Mouse (Mus musculus) CH12.LX (cell line): Measurements from ENCODE around the gene Apom. TPM values are rescaled to one million over a fixed set of nuclear protein-coding genes. Genes with fewer than 3 reads are reported as not detected.

Experiments used
- DNase-seq: peaks from one replicate; pipeline ENCODE4 v3.0.0-alpha.2; 2013; ENCODE audit errors: extremely low read depth
- H3K27ac ChIP-seq: 2 replicates; pipeline ENCODE4 v1.5.1; 2012; ENCODE audit warnings: low read depth, mild to moderate bottlenecking, control low read depth, moderate library complexity; ENCODE audit not compliant: insufficient read depth
- H3K27me3 ChIP-seq: replicated peaks from 2 replicates; pipeline ENCODE3; 2012; ENCODE audit warnings: inconsistent platforms
- H3K36me3 ChIP-seq, 2 experiments: replicated peaks in 1 of 2; 2 replicates each; pipeline versions ENCODE3 to v1.6.1; 2012; ENCODE audit warnings: inconsistent platforms in 1 of 2, low read length in 1 of 2, mild to moderate bottlenecking in 1 of 2, mixed read lengths in 1 of 2, moderate library complexity in 1 of 2; ENCODE audit not compliant: control insufficient read depth in 1 of 2, insufficient read depth in 1 of 2
- H3K4me1 ChIP-seq, 2 experiments: 2 replicates each; pipeline ENCODE4 v1.6.1; 2012; ENCODE audit warnings: inconsistent platforms in 1 of 2, moderate library complexity in 1 of 2; ENCODE audit not compliant: insufficient read depth in 2 of 2, control insufficient read depth in 1 of 2
- H3K4me2 ChIP-seq: 2 replicates; pipeline ENCODE4 v1.6.1; 2012; ENCODE audit warnings: low read depth, mild to moderate bottlenecking, control low read depth; ENCODE audit not compliant: poor library complexity, insufficient read depth, severe bottlenecking
- H3K4me3 ChIP-seq, 3 experiments: fragments of 150-350 bp in 1 of 3; sonication (generic) in 1 of 3; replicated peaks in 1 of 3; 2 replicates each; pipeline versions ENCODE3 to v1.5.1; 2011 to 2012; ENCODE audit warnings: low read depth in 2 of 3, low read length in 2 of 3, mild to moderate bottlenecking in 2 of 3, moderate library complexity in 2 of 3, control low read depth in 1 of 3, improper control_type of control experiment in 1 of 3, inconsistent platforms in 1 of 3, mixed read lengths in 1 of 3; ENCODE audit not compliant: poor library complexity in 1 of 3
- H3K79me2 ChIP-seq: replicated peaks from 2 replicates; pipeline ENCODE4 v1.6.1; 2012; ENCODE audit warnings: mild to moderate bottlenecking, moderate library complexity; ENCODE audit not compliant: control insufficient read depth, poor library complexity, insufficient read depth, severe bottlenecking; ENCODE audit errors: extremely low read depth
- H3K9ac ChIP-seq: 2 replicates; pipeline ENCODE4 v1.6.1; 2012; ENCODE audit warnings: low read depth, mild to moderate bottlenecking, control low read depth, moderate library complexity; ENCODE audit not compliant: insufficient read depth
- H3K9me3 ChIP-seq: replicated peaks from 2 replicates; pipeline ENCODE3; 2012; ENCODE audit warnings: low read length, inconsistent platforms, mixed read lengths
- BHLHE40 ChIP-seq: IDR thresholded peaks from 2 replicates; pipeline ENCODE4 v1.6.1; 2011; ENCODE audit warnings: mild to moderate bottlenecking, low read depth, low read length, improper control_type of control experiment
- CHD1 ChIP-seq: IDR thresholded peaks from 2 replicates; pipeline ENCODE4 v1.6.1; 2012; ENCODE audit warnings: low read depth, low read length, improper control_type of control experiment, inconsistent platforms
- CHD2 ChIP-seq: IDR thresholded peaks from 2 replicates; pipeline ENCODE4 v1.6.1; 2011; ENCODE audit warnings: low read length, improper control_type of control experiment
- CTCF ChIP-seq, 2 experiments: IDR thresholded peaks in 1 of 2; conservative IDR thresholded peaks in 1 of 2; 2 replicates each; pipeline ENCODE4 v1.5.1; 2011 to 2012; ENCODE audit warnings: low read depth in 2 of 2, low read length in 2 of 2, improper control_type of control experiment in 1 of 2, inconsistent platforms in 1 of 2, mild to moderate bottlenecking in 1 of 2, moderate library complexity in 1 of 2
- ELF1 ChIP-seq: IDR thresholded peaks from 2 replicates; pipeline ENCODE4 v1.6.1; 2014; ENCODE audit warnings: low read depth, mild to moderate bottlenecking, inconsistent platforms, low read length, improper control_type of control experiment
- EP300 ChIP-seq: IDR thresholded peaks from 2 replicates; pipeline ENCODE4 v1.6.1; 2011; ENCODE audit warnings: low read length, improper control_type of control experiment
- HCFC1 ChIP-seq: IDR thresholded peaks from 2 replicates; pipeline ENCODE4 v1.6.1; 2012; ENCODE audit warnings: low read depth, mild to moderate bottlenecking, inconsistent platforms, low read length, improper control_type of control experiment
- MAFK ChIP-seq: IDR thresholded peaks from 2 replicates; pipeline ENCODE4 v1.6.1; 2011; ENCODE audit warnings: low read length, improper control_type of control experiment; ENCODE audit not compliant: insufficient replicate concordance
- MAX ChIP-seq: IDR thresholded peaks from 2 replicates; pipeline ENCODE4 v1.6.1; 2011; ENCODE audit warnings: low read length, improper control_type of control experiment
- MAZ ChIP-seq: IDR thresholded peaks from 2 replicates; pipeline ENCODE4 v1.6.1; 2012; ENCODE audit warnings: low read depth, mild to moderate bottlenecking, inconsistent platforms, low read length, improper control_type of control experiment, moderate library complexity
- MXI1 ChIP-seq: IDR thresholded peaks from 2 replicates; pipeline ENCODE4 v1.6.1; 2011; ENCODE audit warnings: mild to moderate bottlenecking, low read depth, low read length, improper control_type of control experiment
- MYC ChIP-seq: IDR thresholded peaks from 2 replicates; pipeline ENCODE4 v1.6.1; 2011; ENCODE audit warnings: low read depth, mild to moderate bottlenecking, improper control_type of control experiment, low read length
- NELFE ChIP-seq: IDR thresholded peaks from 2 replicates; pipeline ENCODE4 v1.6.1; 2011; ENCODE audit warnings: low read depth, low read length, improper control_type of control experiment
- NRF1 ChIP-seq: IDR thresholded peaks from 2 replicates; pipeline ENCODE4 v1.6.1; 2014; ENCODE audit warnings: low read depth, mild to moderate bottlenecking, inconsistent platforms, low read length, improper control_type of control experiment, moderate library complexity
- PAX5 ChIP-seq: IDR thresholded peaks from 2 replicates; pipeline ENCODE4 v1.6.1; 2012; ENCODE audit warnings: low read length, inconsistent platforms, mixed read lengths
- POLR2AphosphoS2 ChIP-seq: IDR thresholded peaks from 2 replicates; pipeline ENCODE4 v1.6.1; 2011; ENCODE audit warnings: low read depth, low read length, improper control_type of control experiment
- RAD21 ChIP-seq: IDR thresholded peaks from 2 replicates; pipeline ENCODE4 v1.6.1; 2011; ENCODE audit warnings: low read depth, mild to moderate bottlenecking, low read length, improper control_type of control experiment, moderate library complexity
- TBP ChIP-seq: conservative IDR thresholded peaks from 2 replicates; pipeline ENCODE4 v1.6.1; 2011; ENCODE audit warnings: low read depth, low read length, improper control_type of control experiment
- TCF12 ChIP-seq: IDR thresholded peaks from 2 replicates; pipeline ENCODE4 v1.6.1; 2014; ENCODE audit warnings: low read depth, mild to moderate bottlenecking, inconsistent platforms, low read length, improper control_type of control experiment
- USF1 ChIP-seq: IDR thresholded peaks from 2 replicates; pipeline ENCODE4 v1.6.1; 2014; ENCODE audit warnings: low read depth, mild to moderate bottlenecking, inconsistent platforms, low read length, improper control_type of control experiment
- USF2 ChIP-seq: conservative IDR thresholded peaks from 2 replicates; pipeline ENCODE4 v1.6.1; 2011; ENCODE audit warnings: low read depth, low read length, improper control_type of control experiment
- ZKSCAN1 ChIP-seq: IDR thresholded peaks from 2 replicates; pipeline ENCODE4 v1.6.1; 2012; ENCODE audit warnings: low read depth, inconsistent platforms, low read length, improper control_type of control experiment, borderline replicate concordance
- dilution Hi-C: fragments of 300-500 bp; cut with MboI; formaldehyde crosslinking; loops from 2 replicates; pipeline ENCODE4 v1.14.3; 2020; ENCODE audit warnings: low sequenced_read_pairs; ENCODE audit not compliant: extremely low pct_unique_long_range_greater_than_20kb, extremely low pct_ligation_motif_present
- in situ Hi-C: fragments of 300-500 bp; cut with MboI; formaldehyde crosslinking; loops from 3 replicates; pipeline ENCODE4 v1.14.3; 2019; ENCODE audit warnings: low sequenced_read_pairs, low pct_ligation_motif_present, low pct_unique_long_range_greater_than_20kb, mixed read lengths
- polyA plus RNA-seq: library from polyadenylated mRNA; unstranded; fragments of >175 nt; gene quantifications from 2 replicates; pipeline ENCODE4 v1.2.1, GENCODE M21; 2012; ENCODE audit warnings: low read depth; ENCODE audit not compliant: insufficient read length
- total RNA-seq, 2 experiments: library from RNA; depleted of rRNA; stranded (reverse); fragments of 300-350 nt in 1 of 2; fragments of >200 nt in 1 of 2; gene quantifications; 2 replicates each; pipeline ENCODE4 v1.2.3; 2012 to 2014

Gene Apom
- total and polyA plus RNA-seq, 3 experiments = 0.39 TPM; not detected in 2

- Histone ChIP-seq H3K27ac (no peak overlapping the region), H3K79me2 (peaks cover 47% of the 10 kb centered on the region), H3K9ac (no peak overlapping the region), H3K36me3 (peaks cover 57 to 70% of the 10 kb centered on the region in 2 experiments), H3K4me1 (peaks cover 0 to 15% of the 10 kb centered on the region in 2 experiments; a peak in 3 of 4 replicates), H3K4me2 (no peak overlapping the region), H3K9me3 (peaks cover 7% of the 10 kb centered on the region), H3K27me3 (no peaks in the 10 kb centered on the region), H3K4me3 (no peak overlapping the region)
- TF ChIP-seq MXI1 (no peak), ELF1 (no peak), USF1 (no peak), NRF1 (no peak), ZKSCAN1 (no peak), USF2 (no peak), MYC (no peak), MAZ (no peak), CHD1 (no peak)
- dilution Hi-C loops (no loop called here), in situ Hi-C loops (no loop called here)
- DNase-seq = no peak
Measured at GRCm38 (mm10) chr17:35139269-35139668, 7.4 kb upstream of the Apom start.

DNA sequence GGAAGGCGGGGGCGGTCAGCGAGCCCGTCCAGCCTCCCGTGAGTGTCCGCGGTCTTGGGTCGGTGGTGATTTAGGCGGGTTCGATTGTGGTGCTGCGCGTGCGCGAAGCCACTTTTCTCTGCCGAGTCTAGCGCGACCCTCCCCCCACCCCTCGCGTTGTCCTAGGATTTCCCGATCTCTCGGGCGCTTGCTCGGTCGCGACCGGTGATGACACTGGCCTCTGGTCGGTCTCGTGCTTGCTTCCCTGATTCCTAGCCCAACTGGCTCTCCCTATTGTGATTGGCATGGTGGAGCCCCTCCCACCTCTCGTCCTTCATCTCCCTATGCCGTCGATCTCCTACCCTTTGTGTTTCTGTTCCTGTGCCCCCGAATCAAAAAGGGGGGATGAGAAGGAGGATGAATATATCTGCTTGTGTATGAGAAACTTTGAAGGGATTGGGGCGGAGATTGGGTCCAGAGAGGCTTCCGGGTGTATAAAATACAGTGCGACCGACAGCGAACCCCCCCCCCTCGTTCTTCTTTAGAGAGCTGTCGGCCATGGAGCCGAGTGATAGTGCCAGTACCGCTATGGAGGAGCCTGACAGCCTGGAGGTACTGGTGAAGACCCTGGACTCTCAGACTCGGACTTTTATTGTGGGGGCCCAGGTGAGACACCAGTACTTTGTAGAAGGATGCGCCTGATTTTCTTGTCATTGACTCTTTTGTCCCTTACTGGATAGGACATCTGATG is 3.9 kb upstream of the Apom start:
- TF ChIP-seq EP300 = no peak
- no peak for TF ChIP-seq HCFC1
- TF ChIP-seq CHD1 = 0 out of 2 replicates have a peak, but pooled peaks have one; percentile 69
- TF ChIP-seq MAZ = peak; percentile 68; the same call in 1 of the 2 replicates
- TF ChIP-seq NELFE = no peak; the same call in 1 of the 2 replicates
- no peak for TF ChIP-seq CHD2
- TF ChIP-seq TCF12 = no peak
- peak; percentile 83 for TF ChIP-seq NRF1
- 0 out of 2 replicates have a peak, but pooled peaks have one; percentile 32 for TF ChIP-seq POLR2AphosphoS2
- TF ChIP-seq BHLHE40 = peak; percentile 50; the same call in 1 of the 2 replicates
- peak; percentile 33 for TF ChIP-seq MAX
- no peak for TF ChIP-seq RAD21
- TF ChIP-seq PAX5 = no peak
- 0 out of 2 replicates have a peak, but pooled peaks have one; percentile 8 for TF ChIP-seq MYC
- no peak for TF ChIP-seq CTCF (conservative IDR thresholded peaks at IDR 0.05 in 1 of 2, IDR thresholded peaks at IDR 0.05 in 1 of 2; ENCODE audit: low read depth in 2 of 2, low read length in 2 of 2)
- no peak for TF ChIP-seq TBP
- TF ChIP-seq MXI1 = peak; percentile 16; the same call in 1 of the 2 replicates
- TF ChIP-seq MAFK = no peak
- peaks cover 0 to 19% of the 10 kb centered on the region in 2 experiments; a peak in 2 of 4 replicates for H3K4me1 ChIP-seq
- peaks cover 47% of the 10 kb centered on the region for H3K79me2 ChIP-seq
- dilution Hi-C loops (no loop called here), in situ Hi-C loops (no loop called here)
- H3K27me3 ChIP-seq = no peaks in the 10 kb centered on the region
- peak; percentile 65 for DNase-seq
- peak overlapping the region; percentile 74 for H3K27ac ChIP-seq
- no peaks in the 10 kb centered on the region for H3K9me3 ChIP-seq
- peak overlapping the region; percentile 95 for H3K4me2 ChIP-seq
- H3K4me3 ChIP-seq = peak overlapping the region; percentile 83 to 95 (median 91)
- H3K36me3 ChIP-seq = peaks cover 26 to 46% of the 10 kb centered on the region in 2 experiments
- H3K9ac ChIP-seq = peak overlapping the region; percentile 80
